Mouse (Mus musculus): ENCODE results near the gene Ttll8.
A peak's percentile ranks its signal among the peaks of the same experiment; 100 is the strongest.

Ttll8 gene

DNA sequence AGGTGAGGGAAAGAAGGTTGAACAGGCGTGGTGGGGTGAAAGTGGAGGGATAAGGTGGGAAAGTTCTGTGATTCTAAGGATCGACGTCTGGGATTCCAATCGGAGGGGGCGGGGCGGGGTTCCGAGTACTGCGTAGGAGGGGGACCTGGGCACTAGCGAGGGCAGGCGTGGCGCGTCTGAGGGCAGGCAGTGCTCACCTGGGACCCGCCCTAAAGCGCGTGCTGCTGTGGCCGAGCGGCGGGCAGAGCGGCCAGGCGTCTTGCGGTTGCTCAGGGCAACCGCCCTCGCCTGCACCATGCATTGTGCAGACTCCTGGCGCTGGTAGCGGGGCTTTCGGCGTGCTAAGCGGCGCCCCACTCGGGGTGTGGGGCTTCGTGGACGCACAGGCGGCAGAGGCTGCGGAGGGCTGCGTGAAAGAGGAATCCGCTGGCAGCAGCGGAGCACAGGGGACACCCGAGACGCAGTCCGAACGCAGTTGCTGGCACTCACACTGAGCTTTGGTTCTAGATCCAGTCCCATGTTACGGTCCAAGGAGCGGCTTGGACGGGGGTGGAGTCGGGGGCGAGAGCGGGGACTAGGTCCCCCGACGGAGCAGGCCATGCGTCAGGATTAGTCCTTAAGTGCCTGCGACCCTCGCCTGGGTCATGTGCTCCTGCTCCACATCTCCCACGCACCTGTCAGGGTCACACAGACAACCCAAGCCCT lies at the start of gene Ttll8:
Ttll8 (minus strand) TSS at position 51 of the 705 bp plus-strand sequence.
- no peak for DNase-seq (ENCODE audit: low spot score in 2 of 2)

DNA sequence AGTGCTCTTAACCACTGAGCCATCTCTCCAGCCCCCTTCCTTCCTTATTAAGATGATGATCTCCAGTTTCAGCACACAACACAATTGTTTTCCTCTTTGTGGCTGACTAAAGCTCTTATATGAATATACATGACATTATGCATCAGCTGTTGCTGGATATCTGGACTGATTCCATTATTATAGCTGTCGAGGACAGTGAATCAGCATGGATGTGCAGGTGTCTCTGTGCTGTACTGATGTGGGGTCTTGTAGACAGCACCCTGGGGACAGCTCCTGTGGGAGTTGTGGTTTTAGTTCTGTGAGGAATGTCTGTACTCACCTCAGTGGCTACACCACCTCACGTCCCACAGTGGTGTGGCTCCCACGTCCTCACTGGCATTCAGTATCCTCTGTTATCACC lies 47.0 kb upstream of the Ttll8 start:
- no peak for DNase-seq (ENCODE audit: low spot score in 2 of 2)

DNA sequence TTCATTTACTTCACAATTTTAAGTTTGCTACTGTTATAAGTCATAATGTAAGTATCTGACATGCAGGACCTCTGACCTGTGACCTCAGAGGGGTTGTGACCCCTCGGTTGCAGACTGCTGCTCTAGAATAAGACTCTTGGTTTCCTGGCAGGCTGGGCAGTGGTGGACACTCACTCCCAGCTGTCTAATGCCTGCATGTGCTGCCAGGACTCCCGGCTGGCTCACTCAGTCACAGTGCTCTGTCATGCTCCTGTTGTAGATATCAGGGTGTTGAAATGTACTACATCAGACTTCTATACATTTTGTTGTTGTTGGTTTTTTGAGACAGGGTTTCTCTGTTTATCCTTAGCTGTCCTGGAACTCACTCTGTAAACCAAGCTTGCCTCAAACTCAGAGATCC lies 46.1 kb upstream of the Ttll8 start:
- no peak for DNase-seq (ENCODE audit: low spot score in 2 of 2)

DNA sequence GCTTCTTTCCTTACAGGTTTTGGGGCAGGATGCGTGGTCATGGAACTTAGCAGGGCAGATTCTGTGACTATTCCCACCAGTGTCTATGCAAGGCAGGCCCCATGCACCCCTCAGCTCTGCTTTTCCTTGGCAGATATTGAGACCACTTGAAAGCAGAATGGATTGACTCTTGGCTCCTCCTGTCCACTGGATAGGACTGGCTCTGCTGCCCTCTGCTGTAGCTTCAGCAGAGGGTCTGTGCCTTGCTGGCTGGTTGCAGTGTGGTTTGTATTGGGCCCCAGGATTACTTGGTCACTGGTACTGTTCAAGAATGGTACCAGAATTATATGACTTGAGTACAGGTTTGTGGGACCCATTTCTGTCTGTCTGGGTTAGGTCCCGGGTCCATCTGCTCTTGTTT lies 44.9 kb upstream of the Ttll8 start:
- DNase-seq (ENCODE audit: low spot score in 2 of 2), result no peak

DNA sequence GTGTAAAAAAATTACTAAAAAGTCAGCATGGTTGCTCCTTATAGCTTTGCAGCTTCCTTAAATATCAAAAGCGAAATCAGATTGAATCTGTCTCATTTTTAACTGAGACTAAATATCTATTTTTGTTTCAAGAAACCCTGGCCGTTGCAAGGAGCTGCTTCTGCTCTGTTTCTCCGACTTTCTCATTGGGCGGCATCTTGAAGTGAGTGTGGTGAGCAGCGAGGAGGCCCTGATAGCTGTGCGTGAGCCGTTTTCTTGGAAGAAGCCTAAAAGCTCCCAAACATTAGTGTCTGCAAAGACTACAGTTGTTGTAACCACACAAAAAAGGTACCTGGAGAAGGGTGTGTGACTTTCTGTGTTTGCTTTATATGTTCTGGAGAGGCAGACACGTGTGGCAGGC lies 44.4 kb upstream of the Ttll8 start:
- DNase-seq (ENCODE audit: low spot score in 2 of 2), result no peak

DNA sequence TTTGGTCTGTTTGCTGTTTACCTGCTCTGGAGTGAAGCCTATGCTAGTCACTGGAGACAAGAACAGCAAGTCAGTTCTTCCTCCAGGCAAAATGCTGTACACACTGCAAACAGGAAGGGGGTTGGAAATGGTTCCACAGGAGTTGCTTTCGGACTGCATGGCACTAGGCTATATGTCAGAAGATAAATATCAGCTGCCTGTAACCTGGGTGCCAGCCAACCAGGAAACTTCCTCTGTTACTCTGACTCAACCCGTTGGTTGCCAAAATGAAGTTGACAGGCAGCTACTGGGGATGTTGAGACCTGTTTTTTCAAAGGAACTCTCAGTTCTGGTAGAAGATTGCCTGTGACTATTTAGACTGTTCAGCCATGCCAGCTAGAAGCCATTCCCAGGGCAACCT lies 35.0 kb upstream of the Ttll8 start:
- no peak for DNase-seq (ENCODE audit: low spot score in 2 of 2)

DNA sequence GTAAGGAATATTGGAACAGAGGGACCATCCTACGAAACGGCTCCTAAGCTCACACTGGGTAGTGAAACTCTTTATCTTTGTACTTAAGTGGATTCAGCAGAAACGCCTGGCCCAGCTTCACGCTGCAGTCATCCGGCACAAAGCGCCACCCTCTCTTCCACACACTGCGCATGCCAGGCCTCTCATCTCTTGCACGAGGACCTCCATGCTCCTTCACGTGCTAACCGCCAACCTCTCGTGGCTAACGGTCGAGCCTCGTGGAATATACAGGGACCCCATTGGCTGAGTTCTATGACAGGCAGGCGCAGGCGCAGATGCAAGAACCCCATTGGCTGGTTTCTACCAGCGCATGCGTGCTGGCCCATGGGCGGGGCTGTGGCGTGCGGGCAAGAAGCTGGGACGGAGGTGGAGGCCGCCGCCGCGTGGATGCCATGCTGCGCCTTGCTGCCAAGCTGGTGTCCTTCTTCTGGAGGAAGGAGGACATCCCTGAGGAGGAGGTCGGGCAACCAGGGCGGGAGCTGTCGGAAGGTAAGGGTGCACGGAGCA lies 28.4 kb upstream of the Ttll8 start, which contains the start of gene Mov10l1:
Mov10l1 (plus strand) TSS at position 376 of the 546 bp plus-strand sequence.
- DNase-seq (ENCODE audit: low spot score in 2 of 2), result no peak

DNA sequence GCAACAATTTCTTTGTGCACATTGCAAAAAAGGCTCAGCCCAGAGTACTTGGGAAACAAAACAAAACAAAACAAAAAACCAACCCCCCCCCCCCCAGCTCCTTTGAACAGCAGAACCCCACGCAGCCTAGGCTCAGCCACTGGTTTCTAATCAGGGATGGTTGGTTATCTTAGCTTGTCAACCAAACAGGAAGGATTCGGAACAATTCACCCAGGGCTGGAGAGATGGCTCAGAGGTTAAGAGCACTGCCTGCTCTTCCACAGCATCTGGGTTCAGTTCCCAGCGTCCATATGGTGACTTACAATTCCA lies 24.9 kb upstream of the Ttll8 start:
- DNase-seq (ENCODE audit: low spot score in 2 of 2), result no peak

DNA sequence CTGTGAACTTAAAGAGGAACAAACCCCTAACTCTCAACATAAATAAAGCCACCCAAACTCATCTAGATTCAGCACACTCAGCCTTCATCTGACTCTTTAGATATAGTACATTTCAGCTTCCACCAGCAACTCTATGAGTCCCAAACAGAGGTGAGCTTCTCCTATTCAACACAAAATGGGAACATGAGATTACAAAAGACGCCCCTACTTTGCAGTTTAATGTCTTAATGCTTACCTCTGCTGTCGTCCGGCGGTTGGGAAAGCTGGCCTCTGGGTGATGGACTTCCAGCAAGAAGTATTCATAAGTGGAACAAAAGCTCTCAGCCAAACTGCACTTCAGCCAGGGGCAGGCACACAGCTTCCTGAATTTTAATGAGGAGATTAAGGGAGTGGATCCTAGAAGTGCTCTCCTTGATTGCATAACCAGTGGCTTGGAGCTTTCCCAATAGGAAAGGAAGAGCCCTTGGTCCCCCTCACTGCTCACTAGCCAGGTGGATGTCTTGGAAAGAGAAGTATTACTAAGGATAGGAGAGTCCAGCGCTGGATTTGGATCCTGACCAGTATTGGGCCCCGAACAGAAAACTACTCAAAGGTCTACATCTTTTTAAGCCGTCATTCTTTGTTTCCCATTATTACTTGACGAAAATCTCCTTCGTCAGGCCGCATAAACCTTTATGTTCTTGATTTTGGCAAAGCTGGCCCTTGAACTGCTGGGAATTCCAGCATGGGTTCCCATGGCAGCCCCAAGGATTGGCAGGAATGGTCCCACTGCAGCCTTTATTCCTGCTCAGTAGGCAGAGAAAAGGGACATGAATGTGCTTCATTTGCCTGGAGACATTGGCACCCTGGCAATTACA lies 24.3 kb upstream of the Ttll8 start, which contains the start of gene Mlc1:
Mlc1 (minus strand) TSS at position 727 of the 857 bp plus-strand sequence.
- DNase-seq (ENCODE audit: low spot score in 2 of 2), result peak; percentile 30 to 40

DNA sequence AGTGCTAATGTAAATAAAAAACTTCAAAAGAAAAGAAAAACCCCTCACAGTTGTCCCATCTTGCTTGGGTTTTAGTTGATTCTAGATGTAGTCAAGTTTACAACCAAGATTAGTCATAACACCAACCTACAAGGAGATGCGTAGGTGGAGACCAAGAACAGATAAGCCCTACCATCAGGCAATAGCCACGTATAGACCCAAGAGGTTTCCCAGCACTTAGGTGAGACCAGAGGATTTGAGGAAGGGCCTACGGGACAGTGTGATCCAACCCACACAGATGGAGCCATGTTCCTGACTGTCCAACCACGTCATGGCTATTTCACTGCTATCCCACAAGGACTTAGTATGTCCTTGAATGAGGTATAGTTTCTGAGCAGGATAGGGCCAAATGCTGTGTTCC lies 18.1 kb upstream of the Ttll8 start:
- DNase-seq (ENCODE audit: low spot score in 2 of 2), result no peak

DNA sequence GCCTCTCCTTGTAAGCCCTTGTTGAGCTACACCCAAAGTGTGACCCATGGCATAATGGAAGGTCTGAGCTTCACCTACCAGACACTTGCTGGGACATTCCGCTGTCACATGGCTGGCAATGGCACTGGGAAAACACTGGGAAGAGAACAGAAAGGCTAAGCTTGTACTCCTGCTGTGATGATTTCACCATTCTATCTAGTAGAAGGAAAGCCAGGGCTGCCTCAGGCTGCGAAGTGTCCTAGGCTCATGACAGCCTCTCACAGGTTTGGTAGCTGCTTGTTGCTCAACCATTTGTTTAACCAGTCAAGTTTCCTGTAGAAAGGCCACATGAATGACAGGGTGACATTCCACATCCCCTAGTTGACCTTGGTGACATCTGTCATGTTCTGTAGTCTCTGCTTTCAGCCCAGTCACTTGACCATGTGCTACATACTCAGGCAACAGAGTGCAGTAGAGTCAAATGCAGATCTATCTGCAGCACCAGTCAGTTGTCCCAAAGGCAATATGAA lies 9.9 kb upstream of the Ttll8 start:
- no peak for DNase-seq (ENCODE audit: low spot score in 2 of 2)

DNA sequence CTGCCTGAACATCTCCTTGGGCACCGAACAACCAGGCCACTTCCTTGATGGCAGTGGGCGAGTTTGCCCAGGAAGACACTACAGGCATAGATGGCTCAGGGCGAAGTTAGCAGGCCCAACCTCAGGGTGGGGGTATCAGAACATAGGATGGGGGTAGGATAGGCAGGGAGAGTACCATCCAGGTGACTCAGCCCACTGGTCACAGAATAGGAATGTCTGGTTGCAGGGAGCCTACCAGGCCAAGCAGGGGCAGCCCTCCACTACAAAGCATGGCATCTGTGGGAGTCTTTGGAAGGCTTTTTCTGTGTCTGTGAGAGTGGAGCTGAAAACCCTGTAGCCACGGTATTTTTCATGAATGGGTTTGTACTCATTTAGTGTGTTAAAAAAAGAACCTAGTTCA lies 3.3 kb upstream of the Ttll8 start:
- DNase-seq (ENCODE audit: low spot score in 2 of 2), result no peak

DNA sequence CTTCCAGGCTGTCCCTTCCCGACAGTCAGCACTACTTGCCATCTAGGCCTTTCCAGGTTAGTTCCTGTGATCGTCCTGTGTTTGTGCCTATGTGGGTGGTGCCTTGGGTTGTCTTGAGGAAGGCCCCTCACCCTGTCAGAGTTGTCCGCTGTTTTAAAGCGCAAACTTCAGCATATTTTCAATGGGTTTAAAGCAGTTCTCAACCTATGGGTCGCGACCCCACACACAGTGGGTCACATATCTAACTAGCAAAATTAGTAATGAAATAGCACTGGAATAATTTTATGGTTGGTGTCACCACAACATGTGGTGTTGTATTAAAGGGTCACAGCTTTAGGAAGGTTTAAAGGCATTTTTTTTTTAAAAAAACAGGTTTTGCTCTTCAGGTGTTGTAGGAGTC lies 1.1 kb upstream of the Ttll8 start:
- DNase-seq (ENCODE audit: low spot score in 2 of 2), result no peak

DNA sequence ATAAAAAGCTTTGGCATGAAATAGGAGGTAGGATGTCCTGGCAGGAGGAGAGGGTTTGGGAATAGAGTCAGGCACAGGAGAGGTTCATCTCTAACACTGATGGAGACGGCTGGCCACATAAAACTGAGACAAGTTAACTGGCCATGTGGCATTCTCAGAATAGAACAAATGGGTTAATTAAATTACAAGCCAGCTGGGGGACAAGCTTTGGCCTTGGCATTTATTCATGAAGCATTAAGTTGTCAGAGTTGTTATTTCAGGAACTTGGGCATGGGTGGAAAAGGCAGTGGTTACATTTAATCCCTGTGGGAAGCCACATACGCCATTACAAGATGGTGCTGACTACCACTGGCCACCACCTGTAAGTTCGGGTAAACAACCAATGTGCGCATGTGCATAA lies 3.0 kb downstream of the Ttll8 start:
- DNase-seq (ENCODE audit: low spot score in 2 of 2), result no peak

DNA sequence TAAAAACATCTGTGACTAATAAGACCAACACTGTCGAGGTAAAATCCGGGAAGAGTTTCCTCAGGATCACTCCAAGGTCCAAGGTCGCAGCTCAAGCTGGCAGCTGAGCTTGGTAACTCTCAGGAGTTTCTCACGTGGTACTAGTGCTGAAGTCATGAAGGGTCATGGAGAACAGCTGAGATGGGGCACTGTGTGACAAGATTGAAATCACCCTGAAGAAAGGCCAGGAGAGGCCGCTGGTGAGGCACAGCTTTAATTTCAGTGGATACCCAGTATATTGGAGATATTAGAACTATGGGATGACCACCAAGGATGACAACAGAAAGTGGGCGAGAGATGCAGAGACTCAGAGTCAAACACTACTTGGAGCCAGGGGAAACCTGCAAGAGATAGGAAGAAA lies 7.4 kb downstream of the Ttll8 start:
- DNase-seq (ENCODE audit: low spot score in 2 of 2), result no peak

DNA sequence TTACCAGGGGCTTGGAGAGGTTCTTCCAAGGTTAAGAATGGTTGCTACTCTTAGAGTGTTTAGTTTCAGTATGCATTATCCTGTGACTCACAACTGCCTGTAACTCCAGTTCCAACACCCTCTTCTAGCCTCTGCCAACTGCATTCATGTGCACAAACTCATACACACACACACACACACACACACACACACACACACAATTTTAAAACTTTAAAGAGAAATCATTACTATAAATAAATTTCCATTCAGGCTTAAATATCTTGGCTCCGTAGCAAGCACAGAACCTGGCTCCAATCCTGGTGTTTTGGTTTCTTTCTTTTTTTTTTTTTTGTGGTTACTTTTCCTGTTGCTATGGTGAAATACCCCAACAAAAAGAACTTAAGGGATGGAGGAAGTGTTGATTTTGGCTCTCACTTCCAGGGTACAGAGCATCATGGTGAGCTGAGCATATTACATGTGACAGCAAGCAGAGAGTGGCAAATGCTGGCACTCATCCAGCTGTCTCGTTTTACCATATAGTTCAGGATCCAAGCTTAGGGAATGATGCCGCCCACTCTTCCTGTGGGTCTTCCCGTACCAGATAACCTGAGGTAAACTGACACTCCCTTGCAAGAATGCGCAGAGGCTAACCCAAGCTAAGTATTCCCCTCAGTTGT lies 10.2 kb downstream of the Ttll8 start:
- DNase-seq (ENCODE audit: low spot score in 2 of 2), result no peak

DNA sequence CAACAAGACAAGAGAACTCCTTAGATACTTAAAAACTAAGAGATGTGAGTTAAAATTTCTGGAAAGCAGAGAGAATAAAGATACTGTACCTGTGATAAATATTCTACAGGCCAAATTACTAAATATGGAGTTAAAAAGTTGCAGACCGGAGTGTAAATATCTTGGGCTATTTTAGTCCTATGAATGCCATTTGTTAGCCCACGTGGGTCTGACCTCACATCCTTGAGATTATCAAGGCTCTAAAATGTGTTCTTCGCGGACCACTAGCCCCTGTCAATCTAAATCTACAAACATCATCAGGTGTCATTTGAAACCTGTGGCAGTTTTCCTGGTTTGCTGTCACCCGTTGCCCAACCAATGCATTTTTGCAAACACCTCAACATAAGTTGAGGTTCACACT lies 11.4 kb downstream of the Ttll8 start:
- no peak for DNase-seq (ENCODE audit: low spot score in 2 of 2)

DNA sequence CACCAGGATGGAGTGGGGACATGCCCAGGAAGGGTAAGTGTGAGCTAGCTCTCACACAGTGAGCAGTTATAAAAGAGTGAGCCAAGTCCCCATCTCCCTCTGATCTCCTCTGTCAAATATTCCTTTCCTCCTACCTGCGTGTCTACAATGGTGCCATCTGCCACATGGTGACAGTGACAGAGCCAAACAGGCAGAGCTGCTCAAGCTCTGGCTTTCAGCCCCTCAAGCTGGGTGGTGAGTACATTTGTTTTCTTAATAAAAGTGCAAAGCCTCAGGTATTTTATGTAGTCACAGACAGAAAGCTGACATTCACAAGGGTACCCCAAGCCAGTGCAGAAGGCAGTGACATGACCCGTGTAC lies 16.9 kb downstream of the Ttll8 start:
- no peak for DNase-seq (ENCODE audit: low spot score in 2 of 2)

DNA sequence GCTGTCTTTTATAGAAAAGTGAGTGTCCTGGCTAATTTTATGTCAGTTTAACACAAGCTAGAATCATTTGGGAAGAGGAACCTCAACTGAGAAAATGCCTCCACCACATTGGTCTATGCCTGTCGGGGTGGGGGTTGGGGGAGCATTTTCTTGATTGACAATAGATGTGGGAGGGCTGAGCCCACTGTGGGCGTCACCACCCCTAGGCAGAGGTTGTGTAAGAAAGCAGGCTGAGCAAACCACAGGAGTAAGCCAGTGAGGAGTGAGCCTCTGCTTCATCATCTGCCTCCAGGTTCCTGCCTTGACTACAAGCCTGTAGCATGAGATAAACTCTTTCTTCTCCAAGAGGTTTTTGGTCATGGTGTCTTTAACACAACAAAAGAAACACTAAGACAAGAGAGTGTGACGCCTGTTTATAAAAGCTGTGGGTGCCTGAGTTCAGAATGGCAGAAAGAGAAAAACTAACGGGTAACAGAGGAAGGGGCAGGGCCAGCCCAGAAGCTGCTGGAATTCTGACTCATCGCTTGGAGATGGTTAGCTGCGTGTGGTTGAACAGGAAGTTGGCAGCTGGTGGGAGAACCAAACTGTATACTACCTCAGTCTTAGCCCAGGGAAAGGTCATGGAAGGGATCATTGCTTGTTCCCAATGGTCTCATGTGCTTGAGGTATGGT lies 17.5 kb downstream of the Ttll8 start:
- DNase-seq (ENCODE audit: low spot score in 2 of 2), result no peak

DNA sequence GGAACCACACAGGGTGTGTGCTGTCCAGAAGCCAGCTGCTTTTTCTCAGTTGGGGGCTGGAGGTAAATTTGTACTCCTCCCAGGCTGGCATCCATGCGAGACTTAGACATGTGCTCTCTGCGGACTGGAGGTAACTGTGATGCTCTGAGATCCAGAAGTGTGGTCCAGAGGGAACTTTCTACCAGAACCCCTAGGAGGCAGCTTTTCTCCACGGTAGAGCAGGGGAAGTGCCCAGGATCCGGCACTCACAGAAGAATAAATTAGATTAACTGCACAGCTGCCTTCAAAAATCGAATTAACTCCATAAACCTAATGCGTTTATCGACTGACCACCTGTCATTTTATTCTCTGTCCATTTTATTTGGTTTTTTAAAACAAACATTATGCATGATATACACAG lies 20.1 kb downstream of the Ttll8 start:
- no peak for DNase-seq (ENCODE audit: low spot score in 2 of 2)

DNA sequence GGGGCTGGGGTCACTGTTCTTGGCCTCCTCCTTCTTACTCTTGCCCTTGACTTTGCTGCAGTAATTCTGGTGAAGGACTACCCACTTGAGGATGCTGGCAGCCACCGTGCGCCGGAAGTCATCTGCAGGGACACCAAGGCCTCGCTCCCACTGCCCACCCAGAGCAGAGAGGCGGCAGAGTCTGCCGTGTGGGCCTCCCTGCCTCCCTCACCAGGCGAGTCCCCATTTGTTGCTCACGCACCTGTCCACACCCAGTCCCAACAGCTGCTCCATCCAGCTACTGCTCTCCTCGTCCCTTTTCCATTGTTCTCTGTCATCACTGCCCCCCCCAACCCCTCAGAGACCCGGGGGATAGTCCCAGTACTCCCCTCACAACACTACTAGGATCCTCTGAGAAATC lies 21.6 kb downstream of the Ttll8 start:
- no peak for DNase-seq (ENCODE audit: low spot score in 2 of 2)

DNA sequence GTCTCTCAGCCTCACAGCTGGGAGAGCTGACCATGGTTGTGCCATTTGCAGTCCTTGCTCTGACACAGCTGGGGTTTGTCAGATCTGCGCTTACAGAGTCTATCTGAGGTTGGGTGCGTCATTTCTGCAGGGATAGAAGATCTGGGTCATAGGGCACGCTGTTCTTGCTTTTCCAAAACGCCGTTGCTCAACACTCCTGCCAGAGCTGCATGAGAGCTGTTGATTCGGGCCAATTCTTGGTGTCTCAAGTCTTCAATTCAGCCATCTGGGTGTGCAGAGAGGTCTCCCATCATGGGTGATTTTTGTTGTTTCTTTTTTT lies 32.3 kb downstream of the Ttll8 start:
- no peak for DNase-seq (ENCODE audit: low spot score in 2 of 2)

All from frontal cortex, postnatal 10 days (tissue).